Mouse (Mus musculus) heart, embryonic 11.5 days (tissue): Measurements from ENCODE around the gene Pou6f1. TPM values are rescaled to one million over a fixed set of nuclear protein-coding genes. Genes with fewer than 3 reads are reported as not detected.

ENCODE experiments used
- ATAC-seq: fragments of 200-750 bp; cut with Nextera tagmentation; replicated peaks from 2 replicates; pipeline ENCODE4 v1.8.0; 2017; ENCODE audit warnings: moderate library complexity; ENCODE audit not compliant: insufficient number of reproducible peaks, low FRiP score, low TSS enrichment
- H3K27ac ChIP-seq: fragments of 300-500 bp; sonication (generic); 2 replicates; pipeline ENCODE4 v1.5.1; 2014; ENCODE audit warnings: mild to moderate bottlenecking, low read depth, low read length
- H3K27me3 ChIP-seq: fragments of 300-500 bp; sonication (generic); 2 replicates; pipeline ENCODE4 v1.6.1; 2014; ENCODE audit warnings: mild to moderate bottlenecking, low read length, mixed read lengths; ENCODE audit not compliant: control insufficient read depth, insufficient read depth
- H3K36me3 ChIP-seq: fragments of 300-500 bp; sonication (generic); 2 replicates; pipeline ENCODE4 v1.6.1; 2014; ENCODE audit warnings: mild to moderate bottlenecking, low read length, moderate library complexity, mixed read lengths; ENCODE audit not compliant: control insufficient read depth, insufficient read depth
- H3K4me1 ChIP-seq: fragments of 300-500 bp; sonication (generic); 2 replicates; pipeline ENCODE4 v1.6.1; 2014; ENCODE audit warnings: low read length; ENCODE audit not compliant: control insufficient read depth, insufficient read depth
- H3K4me2 ChIP-seq: fragments of 300-500 bp; sonication (generic); 2 replicates; pipeline ENCODE4 v1.6.1; 2014; ENCODE audit warnings: mild to moderate bottlenecking, moderate library complexity
- H3K4me3 ChIP-seq: fragments of 300-500 bp; sonication (generic); 2 replicates; pipeline ENCODE4 v1.5.1; 2014; ENCODE audit warnings: low read depth, low read length
- H3K9ac ChIP-seq: fragments of 300-500 bp; sonication (generic); 2 replicates; pipeline ENCODE4 v1.6.1; 2014; ENCODE audit warnings: mild to moderate bottlenecking, low read depth, low read length, moderate library complexity
- H3K9me3 ChIP-seq: fragments of 300-500 bp; sonication (generic); replicated peaks from 2 replicates; pipeline ENCODE4 v1.6.1; 2016; ENCODE audit warnings: low read length; ENCODE audit not compliant: control insufficient read depth
- WGBS: fragments of 180-500 bp; shearing (Covaris S2); extraction: QIAGEN DNeasy Blood & Tissue Kit; methylation state at CpG from one replicate; pipeline ENCODE4 v1.1.7; 2014; ENCODE audit not compliant: insufficient replicate concordance; 5-methylcytosine and 5-hydroxymethylcytosine counted together
- polyA plus RNA-seq: library from polyadenylated mRNA; unstranded; fragments of >200 nt; fragmentation: Nextera tagmentation; extraction: Ambion mirVana; gene quantifications from 2 replicates; pipeline ENCODE4 v1.2.1, GENCODE M21; 2014

Pou6f1 gene
- polyA plus RNA-seq, 1 experiment from 2014 or later = 2.3 TPM

DNA sequence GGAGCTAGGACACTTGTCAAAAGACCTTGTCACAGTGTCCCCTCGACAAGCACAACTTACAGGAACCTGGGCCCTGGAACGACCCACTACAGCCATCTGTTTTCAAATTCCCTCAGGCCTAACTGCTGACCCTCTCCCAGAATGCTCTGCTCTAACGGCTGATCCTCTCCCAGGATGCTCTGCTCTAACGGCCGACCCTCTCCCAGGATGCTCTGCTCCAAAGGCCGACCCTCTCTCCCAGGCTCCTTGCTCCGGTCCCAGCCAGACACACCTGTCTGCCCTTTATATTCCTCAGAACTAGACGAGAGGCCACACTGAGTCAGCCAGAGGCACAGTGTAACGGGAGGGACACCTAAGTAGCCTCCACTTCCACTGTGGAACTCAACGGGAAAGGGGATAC lies 19.7 kb downstream of the Pou6f1 start:
- ATAC-seq = no peak
- Histone ChIP-seq H3K4me1 (no peaks in the 10 kb centered on the region), H3K27me3 (no peaks in the 10 kb centered on the region; the same call in 1 of the 2 replicates), H3K9me3 (no peaks in the 10 kb centered on the region), H3K36me3 (no peaks in the 10 kb centered on the region), H3K9ac (no peak overlapping the region), H3K4me2 (no peak overlapping the region), H3K27ac (no peak overlapping the region), H3K4me3 (no peak overlapping the region)
- WGBS = 82% methylated on average over 10 of the region's 10 CpGs

DNA sequence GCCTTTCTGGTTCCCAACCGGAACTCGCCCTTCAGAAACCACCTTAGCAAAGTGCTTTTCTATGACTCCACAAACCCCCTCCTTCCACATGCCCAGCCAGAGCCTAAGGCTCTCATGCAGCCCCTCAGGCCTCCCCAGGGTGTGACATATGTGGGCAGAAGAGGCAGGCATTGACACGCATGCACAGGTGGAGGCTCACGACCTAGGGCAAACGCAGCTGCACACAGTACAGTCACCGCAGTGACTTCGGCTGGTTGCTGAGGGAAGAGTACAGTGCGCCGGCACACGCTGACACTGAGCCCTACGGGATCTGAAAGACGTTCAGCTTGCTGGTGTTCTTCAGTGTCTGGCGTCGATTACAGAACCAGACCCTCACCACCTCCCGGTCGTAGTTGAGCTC lies 21.8 kb downstream of the Pou6f1 start:
- no peaks in the 10 kb centered on the region for H3K9me3 ChIP-seq
- 79% methylated on average over 16 of the region's 16 CpGs for WGBS
- no peak overlapping the region for H3K4me2 ChIP-seq
- no peaks in the 10 kb centered on the region for H3K27me3 ChIP-seq
- H3K4me3 ChIP-seq = no peak overlapping the region
- peaks cover 8% of the 10 kb centered on the region; the same call in 1 of the 2 replicates for H3K4me1 ChIP-seq
- H3K9ac ChIP-seq = no peak overlapping the region
- no peaks in the 10 kb centered on the region for H3K36me3 ChIP-seq
- no peak for ATAC-seq
- no peak overlapping the region for H3K27ac ChIP-seq

DNA sequence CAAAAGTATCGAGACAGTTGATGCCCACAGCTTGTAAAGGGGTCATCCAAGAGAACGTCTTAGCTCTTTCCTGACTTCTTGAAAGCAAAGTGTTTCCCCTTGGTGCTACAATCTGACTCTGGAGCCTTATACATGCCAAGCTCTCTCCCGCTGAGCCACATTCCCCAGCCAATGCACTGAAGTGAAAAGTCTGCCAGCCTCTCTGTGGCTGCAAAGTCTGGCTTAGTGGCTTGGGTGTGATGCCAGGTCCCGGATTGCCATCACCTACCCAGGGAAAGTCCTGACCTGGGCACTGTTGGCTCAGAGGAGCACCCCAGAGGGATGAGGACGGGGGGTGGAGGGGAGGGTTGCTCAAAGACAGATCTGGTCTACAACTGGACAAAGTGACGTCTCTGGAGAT lies 23.0 kb downstream of the Pou6f1 start:
- H3K4me1 ChIP-seq = peaks cover 8% of the 10 kb centered on the region; the same call in 1 of the 2 replicates
- H3K36me3 ChIP-seq = no peaks in the 10 kb centered on the region
- no peak overlapping the region for H3K27ac ChIP-seq
- no peaks in the 10 kb centered on the region for H3K9me3 ChIP-seq
- H3K27me3 ChIP-seq = no peaks in the 10 kb centered on the region
- no peak for ATAC-seq
- no peak overlapping the region for H3K4me3 ChIP-seq
- no peak overlapping the region for H3K4me2 ChIP-seq
- WGBS = 78% methylated on average over 6 of the region's 6 CpGs
- no peak overlapping the region for H3K9ac ChIP-seq

DNA sequence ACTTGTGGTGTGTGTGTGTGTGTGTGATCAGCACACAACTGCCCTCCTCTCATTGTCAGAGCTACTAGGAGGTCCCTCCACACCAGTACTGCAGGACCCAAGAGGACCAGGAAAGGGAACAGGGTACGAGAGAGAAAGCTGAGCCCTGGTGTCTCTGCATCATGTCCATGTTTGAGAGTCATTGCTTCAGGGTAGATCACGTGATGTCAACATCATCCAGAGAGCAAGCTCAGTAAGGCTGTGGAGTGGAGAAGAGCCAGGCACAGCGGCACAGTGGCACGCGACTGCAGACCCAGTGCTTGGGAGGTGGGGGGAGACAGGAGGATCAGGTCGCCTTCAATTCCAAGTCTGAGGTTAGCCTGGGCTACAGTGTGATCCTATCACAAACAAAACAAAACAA lies 23.4 kb downstream of the Pou6f1 start:
- H3K9me3 ChIP-seq = no peaks in the 10 kb centered on the region
- no peak overlapping the region for H3K4me2 ChIP-seq
- H3K4me1 ChIP-seq = peaks cover 8% of the 10 kb centered on the region; the same call in 1 of the 2 replicates
- H3K27me3 ChIP-seq = no peaks in the 10 kb centered on the region
- H3K27ac ChIP-seq = no peak overlapping the region
- no peak overlapping the region for H3K4me3 ChIP-seq
- no peak for ATAC-seq
- no peak overlapping the region for H3K9ac ChIP-seq
- no peaks in the 10 kb centered on the region for H3K36me3 ChIP-seq
- 82% methylated on average over 6 of the region's 6 CpGs for WGBS

DNA sequence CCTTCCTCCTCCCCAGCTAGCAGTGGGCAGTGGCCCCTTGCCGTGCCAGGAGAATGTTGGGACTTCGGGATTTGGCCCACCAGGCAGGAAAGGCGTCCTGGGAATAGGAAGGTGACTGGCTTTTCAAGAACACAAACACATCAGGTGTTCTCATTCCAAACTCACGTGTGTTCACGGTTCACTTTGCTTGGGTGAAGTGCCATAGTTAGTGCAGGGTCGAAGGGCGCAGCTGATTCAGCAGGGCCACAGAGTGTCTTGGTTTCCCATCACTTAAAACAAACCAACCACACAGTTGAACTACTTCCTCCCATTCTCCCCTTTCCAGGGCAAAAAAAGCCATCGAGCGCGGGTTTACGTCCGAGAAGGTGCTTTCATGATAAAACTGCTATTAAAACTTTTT lies 24.4 kb downstream of the Pou6f1 start:
- no peak overlapping the region for H3K4me2 ChIP-seq
- H3K27ac ChIP-seq = no peak overlapping the region
- no peak for ATAC-seq
- WGBS = 77% methylated on average over 12 of the region's 12 CpGs
- no peaks in the 10 kb centered on the region for H3K36me3 ChIP-seq
- no peak overlapping the region for H3K4me3 ChIP-seq
- H3K27me3 ChIP-seq = no peaks in the 10 kb centered on the region
- H3K4me1 ChIP-seq = peaks cover 8% of the 10 kb centered on the region; the same call in 1 of the 2 replicates
- H3K9ac ChIP-seq = no peak overlapping the region
- no peaks in the 10 kb centered on the region for H3K9me3 ChIP-seq

DNA sequence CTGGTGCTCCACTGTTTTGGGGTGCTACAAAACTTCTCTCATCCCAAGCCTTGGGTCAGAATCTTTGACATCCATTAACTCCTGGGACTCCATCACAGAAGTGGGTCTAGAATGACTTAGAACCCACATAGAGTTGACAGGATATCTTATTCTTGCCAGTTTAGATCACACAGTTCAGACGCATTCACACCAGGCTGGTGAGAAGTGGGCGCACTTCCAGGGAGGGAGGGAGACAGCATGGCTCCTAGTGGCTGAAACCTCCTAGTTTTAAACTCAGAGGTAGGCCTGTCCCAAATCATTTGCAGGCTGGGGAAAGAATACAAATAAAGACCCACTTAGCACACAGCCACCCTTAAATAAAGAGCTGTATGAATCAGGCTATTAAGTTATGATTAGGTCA lies 25.4 kb downstream of the Pou6f1 start:
- no peaks in the 10 kb centered on the region for H3K9me3 ChIP-seq
- H3K4me3 ChIP-seq = no peak overlapping the region
- no peak overlapping the region for H3K9ac ChIP-seq
- WGBS = 58% methylated on average over 2 of the region's 2 CpGs
- H3K4me2 ChIP-seq = no peak overlapping the region
- no peak overlapping the region for H3K27ac ChIP-seq
- ATAC-seq = no peak
- H3K27me3 ChIP-seq = no peaks in the 10 kb centered on the region
- no peaks in the 10 kb centered on the region for H3K36me3 ChIP-seq
- H3K4me1 ChIP-seq = peaks cover 8% of the 10 kb centered on the region; the same call in 1 of the 2 replicates

DNA sequence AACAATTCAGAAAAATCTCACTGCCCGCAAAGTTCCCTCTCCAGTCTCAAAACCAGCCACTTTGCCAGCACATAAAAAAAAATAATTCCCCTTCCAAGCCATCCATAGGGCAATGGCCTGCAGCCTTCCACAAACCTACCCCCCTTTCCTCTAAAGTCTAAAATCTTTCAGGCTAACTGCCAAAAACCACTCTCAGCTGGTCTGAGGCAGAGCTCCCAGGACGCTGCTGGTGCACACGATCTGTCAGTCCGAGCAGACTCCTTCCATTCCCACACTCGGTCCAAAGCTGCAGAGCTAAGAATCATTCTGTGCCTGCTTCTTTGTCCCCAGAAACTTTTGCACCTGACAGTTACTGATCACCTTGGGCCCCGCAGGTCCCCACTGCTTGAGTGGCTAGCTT lies 25.8 kb downstream of the Pou6f1 start:
- no peak overlapping the region for H3K4me3 ChIP-seq
- H3K9ac ChIP-seq = 0 out of 2 replicates have a peak overlapping the region, but pooled peaks have one; percentile 34
- WGBS = 49% methylated on average over 6 of the region's 6 CpGs
- no peaks in the 10 kb centered on the region for H3K36me3 ChIP-seq
- no peak overlapping the region for H3K4me2 ChIP-seq
- H3K4me1 ChIP-seq = peaks cover 8% of the 10 kb centered on the region; the same call in 1 of the 2 replicates
- no peak for ATAC-seq
- no peaks in the 10 kb centered on the region for H3K9me3 ChIP-seq
- no peaks in the 10 kb centered on the region for H3K27me3 ChIP-seq
- H3K27ac ChIP-seq = no peak overlapping the region; the same call in 1 of the 2 replicates

DNA sequence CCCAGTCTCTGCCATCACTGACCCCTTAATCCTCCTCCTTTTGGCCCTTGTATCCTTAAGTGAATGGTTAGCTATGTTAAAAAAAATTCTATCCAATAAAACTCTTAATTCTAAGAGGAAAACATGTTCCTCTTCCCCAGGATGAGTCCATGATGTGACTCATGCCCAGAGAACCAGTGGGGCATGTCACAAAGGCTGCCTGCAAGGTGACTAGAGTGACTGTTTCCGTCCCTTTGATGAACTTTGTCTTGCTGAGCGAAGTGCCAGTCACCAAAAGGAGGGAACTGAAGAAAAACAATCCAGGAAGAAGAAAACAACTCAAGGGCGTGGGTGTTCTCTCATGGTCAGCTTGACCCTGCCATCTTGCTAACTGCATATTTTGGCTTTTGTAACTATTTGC lies 30.5 kb downstream of the Pou6f1 start:
- no peaks in the 10 kb centered on the region for H3K36me3 ChIP-seq
- ATAC-seq = no peak
- no peaks in the 10 kb centered on the region for H3K9me3 ChIP-seq
- no peak overlapping the region for H3K4me2 ChIP-seq
- H3K27ac ChIP-seq = no peak overlapping the region
- H3K27me3 ChIP-seq = no peaks in the 10 kb centered on the region
- H3K4me1 ChIP-seq = peaks cover 5% of the 10 kb centered on the region; the same call in 1 of the 2 replicates
- no peak overlapping the region for H3K4me3 ChIP-seq
- 73% methylated on average over 3 of the region's 3 CpGs for WGBS
- no peak overlapping the region for H3K9ac ChIP-seq

DNA sequence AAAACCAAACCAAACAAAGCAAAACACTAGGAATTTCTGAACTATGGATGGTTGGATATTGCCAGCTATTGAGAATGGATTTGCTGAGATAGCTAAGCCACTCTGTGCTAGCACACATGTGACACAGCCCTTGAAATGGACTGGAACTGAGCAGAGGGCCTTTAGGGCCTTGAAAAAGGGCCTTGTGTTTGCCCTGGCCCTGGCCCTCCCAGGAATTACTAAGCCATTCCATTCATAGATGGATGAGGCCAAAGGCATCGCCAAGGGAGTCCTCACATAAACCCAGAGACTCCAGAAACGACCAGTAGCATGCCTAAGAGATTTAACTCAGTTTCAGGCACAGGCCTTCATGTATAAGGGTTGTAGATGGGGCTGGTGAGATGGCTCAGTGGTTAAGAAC lies 33.3 kb downstream of the Pou6f1 start:
- Histone ChIP-seq H3K36me3 (no peaks in the 10 kb centered on the region), H3K4me1 (no peaks in the 10 kb centered on the region), H3K4me2 (no peak overlapping the region), H3K9ac (no peak overlapping the region), H3K4me3 (no peak overlapping the region), H3K9me3 (no peaks in the 10 kb centered on the region), H3K27me3 (no peaks in the 10 kb centered on the region), H3K27ac (no peak overlapping the region)
- no peak for ATAC-seq
- 54% methylated on average over 2 of the region's 2 CpGs for WGBS
